Mouse (Mus musculus) neural tube, embryonic 14.5 days (tissue): Measurements from ENCODE around the gene Il21r. TPM values are rescaled to one million over a fixed set of nuclear protein-coding genes. Genes with fewer than 3 reads are reported as not detected.
A peak's percentile ranks its signal among the peaks of the same experiment; 100 is the strongest.

Experiments
- ATAC-seq: fragments of 200-750 bp; cut with Nextera tagmentation; 2 replicates; pipeline ENCODE4 v1.8.0; 2017; ENCODE audit warnings: low read depth, mild to moderate bottlenecking, moderate TSS enrichment, moderate library complexity
- H3K27ac ChIP-seq: fragments of 300-500 bp; sonication (generic); 2 replicates; pipeline ENCODE4 v1.5.1; 2014; ENCODE audit warnings: low read depth, mild to moderate bottlenecking, control low read depth, low read length, moderate library complexity, mixed read lengths
- H3K27me3 ChIP-seq: fragments of 300-500 bp; sonication (generic); 2 replicates; pipeline ENCODE4 v1.6.1; 2014; ENCODE audit warnings: low read length; ENCODE audit not compliant: control insufficient read depth, insufficient read depth
- H3K36me3 ChIP-seq: fragments of 300-500 bp; sonication (generic); 2 replicates; pipeline ENCODE4 v1.6.1; 2014; ENCODE audit warnings: low read length, mixed read lengths; ENCODE audit not compliant: control insufficient read depth, insufficient read depth
- H3K4me1 ChIP-seq: fragments of 300-500 bp; sonication (generic); 2 replicates; pipeline ENCODE4 v1.6.1; 2014; ENCODE audit warnings: low read length; ENCODE audit not compliant: control insufficient read depth, insufficient read depth
- H3K4me2 ChIP-seq: fragments of 300-500 bp; sonication (generic); 2 replicates; pipeline ENCODE4 v1.6.1; 2014; ENCODE audit warnings: mild to moderate bottlenecking, low read depth, low read length, control low read depth
- H3K4me3 ChIP-seq: fragments of 300-500 bp; sonication (generic); 2 replicates; pipeline ENCODE4 v1.5.1; 2014; ENCODE audit warnings: low read depth, low read length, control low read depth, mixed read lengths
- H3K9ac ChIP-seq: fragments of 300-500 bp; sonication (generic); replicated peaks from 2 replicates; pipeline ENCODE4 v1.6.1; 2014; ENCODE audit warnings: low read depth, mild to moderate bottlenecking, control low read depth, low read length, mixed read lengths
- H3K9me3 ChIP-seq: fragments of 300-500 bp; sonication (generic); 2 replicates; pipeline ENCODE4 v1.6.1; 2016; ENCODE audit warnings: low read length; ENCODE audit not compliant: control insufficient read depth
- WGBS: fragments of 180-500 bp; shearing (Covaris S2); extraction: QIAGEN DNeasy Blood & Tissue Kit; methylation state at CpG from one replicate; pipeline ENCODE4 v1.1.7; 2014; 5-methylcytosine and 5-hydroxymethylcytosine counted together
- polyA plus RNA-seq: library from polyadenylated mRNA; unstranded; fragments of >200 nt; fragmentation: Nextera tagmentation; extraction: Ambion mirVana; gene quantifications from 2 replicates; pipeline ENCODE4 v1.2.1, GENCODE M21; 2014

Gene Il21r
- polyA plus RNA-seq, 1 experiment from 2014 or later: not detected

- Histone ChIP-seq H3K36me3 (no peaks in the 10 kb centered on the region), H3K9me3 (no peaks in the 10 kb centered on the region), H3K4me1 (peaks cover 11% of the 10 kb centered on the region; the same call in 1 of the 2 replicates), H3K4me2 (no peak overlapping the region), H3K27ac (no peak overlapping the region), H3K27me3 (no peaks in the 10 kb centered on the region), H3K4me3 (no peak overlapping the region), H3K9ac (no peak overlapping the region)
- ATAC-seq: no peak
- 89% methylated on average over 1 of the region's 1 CpGs for WGBS
Observed at GRCm38 (mm10) chr7:125580220-125580549, 23.0 kb upstream of the Il21r start.

- peak overlapping the region; percentile 47 for H3K9ac ChIP-seq
- no peaks in the 10 kb centered on the region for H3K36me3 ChIP-seq
- no peaks in the 10 kb centered on the region for H3K9me3 ChIP-seq
- peak overlapping the region; percentile 96 for H3K4me2 ChIP-seq
- 7% methylated on average over 16 of the region's 16 CpGs for WGBS
- 0 out of 2 replicates have a peak, but pooled peaks have one; percentile 20 for ATAC-seq
- no peaks in the 10 kb centered on the region for H3K27me3 ChIP-seq
- H3K4me3 ChIP-seq: peak overlapping the region; percentile 37
- H3K4me1 ChIP-seq: peaks cover 11% of the 10 kb centered on the region; the same call in 1 of the 2 replicates
- H3K27ac ChIP-seq: no peak overlapping the region
Observed at GRCm38 (mm10) chr7:125580625-125581316, 22.5 kb upstream of the Il21r start.

- peaks cover 11% of the 10 kb centered on the region; the same call in 1 of the 2 replicates for H3K4me1 ChIP-seq
- H3K36me3 ChIP-seq: no peaks in the 10 kb centered on the region
- peak overlapping the region; percentile 96 for H3K4me2 ChIP-seq
- peak; percentile 91 for ATAC-seq
- H3K4me3 ChIP-seq: peak overlapping the region; percentile 37
- no peaks in the 10 kb centered on the region for H3K9me3 ChIP-seq
- no peak overlapping the region for H3K27ac ChIP-seq
- 1% methylated on average over 21 of the region's 21 CpGs for WGBS
- peak overlapping the region; percentile 47 for H3K9ac ChIP-seq
- H3K27me3 ChIP-seq: no peaks in the 10 kb centered on the region
Observed at GRCm38 (mm10) chr7:125581317-125581672, 21.9 kb upstream of the Il21r start.

GRCm38 (mm10) chr7:125583325-125584004, 19.8 kb upstream of the Il21r start:
- H3K27me3 ChIP-seq: no peaks in the 10 kb centered on the region
- peaks cover 6% of the 10 kb centered on the region; the same call in 1 of the 2 replicates for H3K4me1 ChIP-seq
- no peak for ATAC-seq
- no peak overlapping the region for H3K4me2 ChIP-seq
- no peak overlapping the region for H3K4me3 ChIP-seq
- 77% methylated on average over 6 of the region's 6 CpGs for WGBS
- H3K9ac ChIP-seq: no peak overlapping the region
- no peaks in the 10 kb centered on the region for H3K36me3 ChIP-seq
- no peak overlapping the region for H3K27ac ChIP-seq
- no peaks in the 10 kb centered on the region for H3K9me3 ChIP-seq

GRCm38 (mm10) chr7:125584005-125584369, 19.2 kb upstream of the Il21r start:
- no peak overlapping the region for H3K4me2 ChIP-seq
- H3K4me1 ChIP-seq: peaks cover 6% of the 10 kb centered on the region; the same call in 1 of the 2 replicates
- H3K27ac ChIP-seq: no peak overlapping the region
- H3K36me3 ChIP-seq: no peaks in the 10 kb centered on the region
- H3K9me3 ChIP-seq: no peaks in the 10 kb centered on the region
- WGBS: 80% methylated on average over 5 of the region's 5 CpGs
- ATAC-seq: no peak
- no peaks in the 10 kb centered on the region for H3K27me3 ChIP-seq
- no peak overlapping the region for H3K4me3 ChIP-seq
- no peak overlapping the region for H3K9ac ChIP-seq

- Histone ChIP-seq H3K4me2 (no peak overlapping the region), H3K4me1 (no peaks in the 10 kb centered on the region; the same call in 1 of the 2 replicates), H3K27me3 (no peaks in the 10 kb centered on the region), H3K36me3 (no peaks in the 10 kb centered on the region), H3K27ac (no peak overlapping the region), H3K9me3 (no peaks in the 10 kb centered on the region), H3K4me3 (no peak overlapping the region), H3K9ac (no peak overlapping the region)
- ATAC-seq: no peak
- WGBS: 98% methylated on average over 23 of the region's 23 CpGs
Observed at GRCm38 (mm10) chr7:125586355-125586754, 16.9 kb upstream of the Il21r start.

- Histone ChIP-seq H3K4me1 (no peaks in the 10 kb centered on the region), H3K27ac (no peak overlapping the region), H3K27me3 (no peaks in the 10 kb centered on the region), H3K9ac (no peak overlapping the region), H3K36me3 (no peaks in the 10 kb centered on the region), H3K4me3 (no peak overlapping the region), H3K4me2 (no peak overlapping the region), H3K9me3 (no peaks in the 10 kb centered on the region)
- WGBS: 86% methylated on average over 4 of the region's 4 CpGs
- ATAC-seq: no peak
Observed at GRCm38 (mm10) chr7:125588721-125589120, 14.5 kb upstream of the Il21r start.

GRCm38 (mm10) chr7:125589896-125590295, 13.3 kb upstream of the Il21r start:
- no peak for ATAC-seq

GRCm38 (mm10) chr7:125593831-125594230, 9.4 kb upstream of the Il21r start:
- Histone ChIP-seq H3K4me3 (no peak overlapping the region), H3K4me1 (no peaks in the 10 kb centered on the region), H3K9me3 (no peaks in the 10 kb centered on the region), H3K36me3 (no peaks in the 10 kb centered on the region), H3K27ac (no peak overlapping the region), H3K9ac (no peak overlapping the region), H3K27me3 (no peaks in the 10 kb centered on the region), H3K4me2 (no peak overlapping the region)
- no peak for ATAC-seq
- WGBS: 91% methylated on average over 4 of the region's 4 CpGs

More at GRCm38 (mm10) chr7:125589896-125590295, 13.3 kb upstream of the Il21r start:
- no peak overlapping the region for H3K4me2 ChIP-seq
- H3K27ac ChIP-seq: no peak overlapping the region
- H3K27me3 ChIP-seq: no peaks in the 10 kb centered on the region
- H3K36me3 ChIP-seq: no peaks in the 10 kb centered on the region
- H3K9me3 ChIP-seq: no peaks in the 10 kb centered on the region
- H3K4me1 ChIP-seq: no peaks in the 10 kb centered on the region
- no peak overlapping the region for H3K4me3 ChIP-seq
- 91% methylated on average over 7 of the region's 7 CpGs for WGBS
- no peak overlapping the region for H3K9ac ChIP-seq
